Mouse (Mus musculus) spleen, postnatal 4 days (tissue): Measurements from ENCODE around the gene Lamtor4.

ENCODE experiments used
- DNase-seq, 2 experiments: peaks; one replicate each; pipeline ENCODE4 v3.0.0; 2022; ENCODE audit warnings: low spot score in 2 of 2

The Lamtor4 gene

GRCm38 (mm10) chr5:138260834-138261233, 5.6 kb downstream of the Lamtor4 start:
- DNase-seq, result peak in 1 of 2 experiments; percentile 62

GRCm38 (mm10) chr5:138262001-138262400, 6.7 kb downstream of the Lamtor4 start:
- peak in 1 of 2 experiments; percentile 65 for DNase-seq

- DNase-seq, result peak in 1 of 2 experiments; percentile 65
These were observed 7.4 kb downstream of the Lamtor4 start for GRCm38 (mm10) chr5:138262582-138263240.

- DNase-seq, result peak; percentile 93 to 96
These were observed 8.3 kb downstream of the Lamtor4 start, which contains the start of gene BC037034 for GRCm38 (mm10) chr5:138263260-138264206. BC037034 (minus strand) TSS chr5:138264033.

- peak in 1 of 2 experiments; percentile 56 for DNase-seq
These were observed 8.9 kb downstream of the Lamtor4 start for GRCm38 (mm10) chr5:138264207-138264578.

- DNase-seq, result peak in 1 of 2 experiments; percentile 53
These were observed 10.4 kb downstream of the Lamtor4 start for GRCm38 (mm10) chr5:138265712-138266111.

- DNase-seq, result peak in 1 of 2 experiments; percentile 57
These were observed 11.8 kb downstream of the Lamtor4 start for GRCm38 (mm10) chr5:138267114-138267513.

- DNase-seq, result no peak
These were observed 13.7 kb downstream of the Lamtor4 start for GRCm38 (mm10) chr5:138268980-138269379.

- no peak for DNase-seq
These were observed 15.9 kb downstream of the Lamtor4 start for GRCm38 (mm10) chr5:138271232-138271631.

GRCm38 (mm10) chr5:138272409-138272923, 17.2 kb downstream of the Lamtor4 start, which contains the start of gene Gal3st4:
Gal3st4 (minus strand) TSS chr5:138272840.
- DNase-seq, result peak in 1 of 2 experiments; percentile 45

GRCm38 (mm10) chr5:138274186-138274585, 18.9 kb downstream of the Lamtor4 start:
- no peak for DNase-seq

GRCm38 (mm10) chr5:138275216-138276050, 20.2 kb downstream of the Lamtor4 start:
- DNase-seq, result no peak

- no peak for DNase-seq
These were observed 22.7 kb downstream of the Lamtor4 start for GRCm38 (mm10) chr5:138277994-138278393.

GRCm38 (mm10) chr5:138279585-138280424, 24.5 kb downstream of the Lamtor4 start, which contains the start of the genes Gm43720, Gpc2 and Stag3:
Gm43720 (minus strand) TSS chr5:138279958.
Gpc2 (minus strand) TSS chr5:138280005.
Stag3 (plus strand) TSS chr5:138280240.
- peak; percentile 82 to 88 for DNase-seq

- no peak for DNase-seq
These were observed 25.1 kb downstream of the Lamtor4 start for GRCm38 (mm10) chr5:138280425-138280768.

GRCm38 (mm10) chr5:138280829-138281228, 25.5 kb downstream of the Lamtor4 start:
- DNase-seq, result no peak

- DNase-seq, result no peak
These were observed 26.5 kb downstream of the Lamtor4 start for GRCm38 (mm10) chr5:138281798-138282197.

- no peak for DNase-seq
These were observed 28.3 kb downstream of the Lamtor4 start for GRCm38 (mm10) chr5:138283540-138283939.

- no peak for DNase-seq
These were observed 32.6 kb downstream of the Lamtor4 start for GRCm38 (mm10) chr5:138287861-138288260.

- no peak for DNase-seq
These were observed 36.4 kb downstream of the Lamtor4 start for GRCm38 (mm10) chr5:138291638-138292037.
